Mouse (Mus musculus): Measurements from ENCODE around the gene Prss21. TPM values are rescaled to one million over a fixed set of nuclear protein-coding genes. Genes with fewer than 3 reads are reported as not detected.

Prss21 gene
- total RNA-seq (2023), result not detected

GRCm38 (mm10) chr17:23867756-23868155, at the start of gene Prss21:
Gene Prss21, plus strand, starts transcription at chr17:23868056.

GRCm38 (mm10) chr17:23829064-23829619, 38.7 kb upstream of the Prss21 start, which contains the start of gene Elob:
Gene Elob, minus strand, starts transcription at chr17:23829136.

GRCm38 (mm10) chr17:23836006-23836575, 31.8 kb upstream of the Prss21 start, which contains the start of gene Prss33:
Gene Prss33, minus strand, starts transcription at chr17:23836056.

GRCm38 (mm10) chr17:23843812-23844273, 24.0 kb upstream of the Prss21 start, which contains the start of the genes Prss32 and Prss41:
Gene Prss32, plus strand, starts transcription at chr17:23843855.
Gene Prss41, minus strand, starts transcription at chr17:23844172.

GRCm38 (mm10) chr17:23880576-23880975, 12.7 kb downstream of the Prss21 start, which contains the start of the genes Dcpp1 and Dcpp2:
Gene Dcpp1, plus strand, starts transcription at chr17:23880876.
Gene Dcpp2, plus strand, starts transcription at chr17:23880880.

GRCm38 (mm10) chr17:23917158-23917557, 49.3 kb downstream of the Prss21 start, which contains the start of gene Dcpp3:
Gene Dcpp3, plus strand, starts transcription at chr17:23917458.

Other genes starting within 250 kb of the Prss21 start
- not detected for gene Mmp25, start 222.8 kb upstream of the Prss21 start, total RNA-seq (2023)
- under 1 TPM in 1 of 2 experiments, not detected in 1; 0.36 TPM for gene Bicdl2, start 207.6 kb upstream of the Prss21 start, total RNA-seq (2023)
- gene Hcfc1r1, start 194.5 kb upstream of the Prss21 start, total RNA-seq (2023), result 10 to 100 TPM; 40.1 to 46.3 TPM
- gene Thoc6, start 194.2 kb upstream of the Prss21 start, total RNA-seq (2023), result 10 to 100 TPM; 24.5 to 27.7 TPM
- gene Tnfrsf12a, start 190.6 kb upstream of the Prss21 start, total RNA-seq (2023), result 10 to 100 TPM; 10.2 to 15.2 TPM
- not detected for gene Cldn6, start 188.8 kb upstream of the Prss21 start, total RNA-seq (2023)
- not detected for gene Cldn9, start 184.0 kb upstream of the Prss21 start, total RNA-seq (2023)
- gene 1520401A03Rik, start 145.3 kb upstream of the Prss21 start, total RNA-seq (2023), result not detected
- 10 to 100 TPM; 32.9 to 38.9 TPM for gene Pkmyt1, start 141.7 kb upstream of the Prss21 start, total RNA-seq (2023)
- 1 to 10 TPM in 1 of 2 experiments, under 1 TPM in 1; 0.20 to 1.0 TPM for gene Paqr4, start 127.2 kb upstream of the Prss21 start, total RNA-seq (2023)
- gene Kremen2, start 122.2 kb upstream of the Prss21 start, total RNA-seq (2023), result not detected
- 10 to 100 TPM; 24.9 to 32.8 TPM for gene Flywch1, start 96.5 kb upstream of the Prss21 start, total RNA-seq (2023)
- gene Flywch2, start 82.0 kb upstream of the Prss21 start, total RNA-seq (2023), result not detected
- 1,000 to 10,000 TPM; 1,310 to 1,340 TPM for gene Srrm2, start 77.5 kb upstream of the Prss21 start, total RNA-seq (2023)
- 100 to 1,000 TPM; 164 to 171 TPM for gene Elob, start 38.9 kb upstream of the Prss21 start, total RNA-seq (2023)
- not detected for gene Prss33, start 32.0 kb upstream of the Prss21 start, total RNA-seq (2023)
- not detected for gene Prss32, start 24.2 kb upstream of the Prss21 start, total RNA-seq (2023)
- under 1 TPM in 1 of 2 experiments, not detected in 1; 0.41 TPM for gene Prss41, start 23.9 kb upstream of the Prss21 start, total RNA-seq (2023)
- not detected for gene Dcpp1, start 12.8 kb downstream of the Prss21 start, total RNA-seq (2023)
- gene Dcpp2, start 12.8 kb downstream of the Prss21 start, total RNA-seq (2023), result not detected
- not detected for gene Dcpp3, start 49.4 kb downstream of the Prss21 start, total RNA-seq (2023)
- gene Sbp, start 73.6 kb downstream of the Prss21 start, total RNA-seq (2023), result not detected
- not detected for gene Sbpl, start 87.2 kb downstream of the Prss21 start, total RNA-seq (2023)
- not detected for gene Prss30, start 112.5 kb downstream of the Prss21 start, total RNA-seq (2023)
- not detected for gene Prss22, start 130.0 kb downstream of the Prss21 start, total RNA-seq (2023)
- gene Prss27, start 170.1 kb downstream of the Prss21 start, total RNA-seq (2023), result not detected
- 10 to 100 TPM; 34.4 to 38.7 TPM for gene Kctd5, start 205.4 kb downstream of the Prss21 start, total RNA-seq (2023)

Measured in B cell, adult 67 days (primary cell).